Mouse (Mus musculus): ENCODE data around the gene Ivl. TPM values are rescaled to one million over a fixed set of nuclear protein-coding genes. Genes with fewer than 3 reads are reported as not detected.

Ivl gene
- polyA plus RNA-seq (2017; shearing (Covaris generic)) = not detected

DNA sequence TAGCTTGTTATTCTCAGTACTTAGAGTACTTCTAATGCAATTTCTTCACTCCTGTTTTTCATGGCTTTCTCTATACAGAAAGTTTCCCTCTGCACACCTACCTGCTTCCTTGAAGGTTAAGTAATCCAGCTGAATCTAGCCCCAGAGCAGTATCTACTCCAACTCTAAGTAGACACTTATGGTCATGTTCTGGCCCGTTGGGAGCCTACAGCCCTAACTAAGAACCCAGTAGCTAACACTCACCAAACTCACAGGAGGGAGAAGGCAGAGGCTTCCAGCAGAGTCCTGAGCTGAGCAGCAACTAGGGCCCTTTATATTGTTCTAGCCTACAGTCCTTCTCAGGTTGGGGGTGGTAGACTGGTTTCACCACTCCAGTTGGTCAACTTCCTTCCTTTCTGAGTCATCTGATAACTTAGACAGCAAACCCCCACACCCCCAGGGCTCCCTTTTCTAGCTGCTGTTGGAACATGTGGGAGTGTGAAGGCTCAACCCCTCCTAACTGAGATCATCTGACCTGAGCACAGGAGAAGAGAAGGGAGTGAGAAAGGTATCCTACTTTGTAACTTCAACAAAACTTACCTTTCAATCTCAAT is at the start of gene Ivl:
Gene Ivl (minus strand): TSS at position 287 of the 593 bp plus-strand sequence.

GRCm38 (mm10) chr3:92621560-92621959 is 48.0 kb upstream of the Ivl start, which contains the start of gene Lce6a:
TSS of gene Lce6a (minus strand) at chr3:92621660.

GRCm38 (mm10) chr3:92607392-92607791 is 33.9 kb upstream of the Ivl start, which contains the start of gene 2210017I01Rik:
TSS of gene 2210017I01Rik (minus strand) at chr3:92607492.

GRCm38 (mm10) chr3:92588858-92589257 is 15.3 kb upstream of the Ivl start, which contains the start of gene Smcp:
TSS of gene Smcp (minus strand) at chr3:92588997.

GRCm38 (mm10) chr3:92534411-92534810 is 39.1 kb downstream of the Ivl start, which contains the start of gene 2310046K23Rik:
TSS of gene 2310046K23Rik (minus strand) at chr3:92534511.

Other genes with a start within 250 kb of the Ivl start
- not detected for gene Sprr2d, start 234.6 kb downstream of the Ivl start, polyA plus RNA-seq (2017; shearing (Covaris generic))
- gene Sprr2e, start 221.6 kb downstream of the Ivl start, polyA plus RNA-seq (2017; shearing (Covaris generic)) = not detected
- gene Sprr2f, start 208.5 kb downstream of the Ivl start, polyA plus RNA-seq (2017; shearing (Covaris generic)) = not detected
- gene Sprr2h, start 188.1 kb downstream of the Ivl start, polyA plus RNA-seq (2017; shearing (Covaris generic)) = not detected
- not detected for gene Sprr2i, start 165.7 kb downstream of the Ivl start, polyA plus RNA-seq (2017; shearing (Covaris generic))
- gene Sprr2j-ps, start 155.7 kb downstream of the Ivl start, polyA plus RNA-seq (2017; shearing (Covaris generic)) = not detected
- gene Gm9774, start 144.3 kb downstream of the Ivl start, polyA plus RNA-seq (2017; shearing (Covaris generic)) = 22.3 TPM
- not detected for gene Sprr2k, start 141.2 kb downstream of the Ivl start, polyA plus RNA-seq (2017; shearing (Covaris generic))
- gene Sprr1b, start 134.9 kb downstream of the Ivl start, polyA plus RNA-seq (2017; shearing (Covaris generic)) = not detected
- not detected for gene Sprr3, start 115.0 kb downstream of the Ivl start, polyA plus RNA-seq (2017; shearing (Covaris generic))
- gene Sprr1a, start 87.8 kb downstream of the Ivl start, polyA plus RNA-seq (2017; shearing (Covaris generic)) = not detected
- gene Sprr4, start 73.2 kb downstream of the Ivl start, polyA plus RNA-seq (2017; shearing (Covaris generic)) = not detected
- not detected for gene 2310046K23Rik, start 39.2 kb downstream of the Ivl start, polyA plus RNA-seq (2017; shearing (Covaris generic))
- not detected for gene Smcp, start 15.3 kb upstream of the Ivl start, polyA plus RNA-seq (2017; shearing (Covaris generic))
- gene 2210017I01Rik, start 33.8 kb upstream of the Ivl start, polyA plus RNA-seq (2017; shearing (Covaris generic)) = not detected
- gene Lce6a, start 47.9 kb upstream of the Ivl start, polyA plus RNA-seq (2017; shearing (Covaris generic)) = not detected
- not detected for gene Lce1a1, start 74.6 kb upstream of the Ivl start, polyA plus RNA-seq (2017; shearing (Covaris generic))
- not detected for gene Lce1b, start 83.2 kb upstream of the Ivl start, polyA plus RNA-seq (2017; shearing (Covaris generic))
- gene Lce1a2, start 96.6 kb upstream of the Ivl start, polyA plus RNA-seq (2017; shearing (Covaris generic)) = not detected
- gene Lce1c, start 105.5 kb upstream of the Ivl start, polyA plus RNA-seq (2017; shearing (Covaris generic)) = not detected
- not detected for gene Lce1d, start 113.5 kb upstream of the Ivl start, polyA plus RNA-seq (2017; shearing (Covaris generic))
- gene Lce1e, start 135.3 kb upstream of the Ivl start, polyA plus RNA-seq (2017; shearing (Covaris generic)) = not detected
- not detected for gene Lce1f, start 146.6 kb upstream of the Ivl start, polyA plus RNA-seq (2017; shearing (Covaris generic))
- gene Gm38119, start 165.4 kb upstream of the Ivl start, polyA plus RNA-seq (2017; shearing (Covaris generic)) = not detected
- not detected for gene Lce1g, start 178.6 kb upstream of the Ivl start, polyA plus RNA-seq (2017; shearing (Covaris generic))
- not detected for gene Lce1h, start 191.3 kb upstream of the Ivl start, polyA plus RNA-seq (2017; shearing (Covaris generic))
- not detected for gene Lce1i, start 205.2 kb upstream of the Ivl start, polyA plus RNA-seq (2017; shearing (Covaris generic))
- gene Lce1j, start 216.8 kb upstream of the Ivl start, polyA plus RNA-seq (2017; shearing (Covaris generic)) = not detected
- not detected for gene Lce1k, start 234.2 kb upstream of the Ivl start, polyA plus RNA-seq (2017; shearing (Covaris generic))